Mouse (Mus musculus) stomach, embryonic 16.5 days (tissue): ENCODE measurements at regions not wholly inside any gene's neighbourhood (a gene's known extent, or its start where the extent isn't known, plus 50 kb on each side); places are given as distances from the start of the nearest gene placed in this dataset.
A peak's percentile ranks its signal among the peaks of the same experiment; 100 is the strongest.

Experiments
- ATAC-seq: fragments of 200-750 bp; cut with Nextera tagmentation; 2 replicates; pipeline ENCODE4 v1.8.0; 2017; ENCODE audit warnings: moderate number of reproducible peaks, moderate TSS enrichment; ENCODE audit not compliant: insufficient read depth, low FRiP score
- H3K27ac ChIP-seq: fragments of 300-500 bp; sonication (generic); 2 replicates; pipeline ENCODE4 v1.5.1; 2014; ENCODE audit warnings: low read length
- H3K27me3 ChIP-seq: fragments of 300-500 bp; sonication (generic); 2 replicates; pipeline ENCODE4 v1.6.1; 2014; ENCODE audit warnings: low read length, control low read depth, mixed read lengths; ENCODE audit not compliant: control insufficient read depth, insufficient read depth
- H3K36me3 ChIP-seq: fragments of 300-500 bp; sonication (generic); 2 replicates; pipeline ENCODE4 v1.6.1; 2014; ENCODE audit warnings: low read length; ENCODE audit not compliant: control insufficient read depth, insufficient read depth
- H3K4me1 ChIP-seq: fragments of 300-500 bp; sonication (generic); 2 replicates; pipeline ENCODE4 v1.6.1; 2014; ENCODE audit warnings: low read length, control low read depth, mixed read lengths; ENCODE audit not compliant: control insufficient read depth, insufficient read depth
- H3K4me2 ChIP-seq: fragments of 300-500 bp; sonication (generic); 2 replicates; pipeline ENCODE4 v1.6.1; 2014; ENCODE audit warnings: low read depth, low read length, mixed read lengths
- H3K4me3 ChIP-seq: fragments of 300-500 bp; sonication (generic); replicated peaks from 2 replicates; pipeline ENCODE4 v1.5.1; 2014; ENCODE audit warnings: mild to moderate bottlenecking, low read length
- H3K9ac ChIP-seq: fragments of 300-500 bp; sonication (generic); 2 replicates; pipeline ENCODE4 v1.6.1; 2014; ENCODE audit warnings: low read length
- H3K9me3 ChIP-seq: fragments of 300-500 bp; sonication (generic); replicated peaks from 2 replicates; pipeline ENCODE4 v1.6.1; 2016; ENCODE audit warnings: low read length, control low read depth; ENCODE audit not compliant: control insufficient read depth
- WGBS: fragments of 180-500 bp; shearing (Covaris S2); extraction: QIAGEN DNeasy Blood & Tissue Kit; methylation state at CpG from one replicate; pipeline ENCODE4 v1.1.7; 2014; 5-methylcytosine and 5-hydroxymethylcytosine counted together

DNA sequence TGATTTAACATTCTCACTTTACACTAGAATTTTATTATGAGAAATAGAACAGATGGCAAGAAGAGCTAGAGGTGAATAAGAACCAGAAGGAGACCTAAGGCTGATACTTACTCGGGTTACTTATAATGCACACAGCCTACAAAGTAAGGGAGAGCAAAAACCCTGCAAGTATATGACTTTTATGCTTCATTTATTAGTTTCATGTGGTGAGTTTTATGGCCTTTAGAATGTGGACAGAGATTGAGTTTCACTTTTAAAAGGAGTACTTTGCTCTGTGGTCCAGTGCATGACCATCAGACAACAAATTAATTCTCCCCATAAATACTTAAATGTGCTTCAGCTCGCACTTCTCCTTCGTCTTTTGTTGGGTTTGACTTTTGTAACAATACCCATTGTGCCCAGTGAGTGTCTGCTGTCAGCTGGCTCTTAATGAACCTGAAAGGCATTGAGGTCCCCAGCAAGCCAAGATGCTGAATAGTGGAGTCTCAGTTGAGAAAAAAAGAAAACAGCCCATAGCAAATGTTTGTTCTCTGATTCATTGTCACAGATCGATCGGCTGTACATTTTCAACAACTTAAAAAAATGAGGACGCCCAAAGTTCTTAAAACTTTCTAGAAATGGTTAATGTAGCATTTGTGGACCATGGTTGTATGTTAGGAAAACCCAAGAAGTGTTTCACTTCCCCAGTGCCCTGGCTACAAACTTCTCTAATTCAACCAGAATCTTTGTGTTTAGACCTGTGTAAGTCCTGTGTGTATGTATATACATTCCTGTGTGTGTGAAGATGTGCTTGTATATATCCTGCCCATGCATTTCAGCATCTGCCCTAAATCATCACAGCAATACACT, 194.5 kb downstream of the Gm5426 start:
- Histone ChIP-seq H3K27me3 (no peaks in the 10 kb centered on the region), H3K27ac (no peak overlapping the region), H3K36me3 (no peaks in the 10 kb centered on the region), H3K9me3 (no peaks in the 10 kb centered on the region), H3K4me3 (no peak overlapping the region), H3K4me2 (no peak overlapping the region), H3K9ac (no peak overlapping the region), H3K4me1 (no peaks in the 10 kb centered on the region)
- no peak for ATAC-seq
- WGBS: 76% methylated on average over 6 of the region's 6 CpGs

DNA sequence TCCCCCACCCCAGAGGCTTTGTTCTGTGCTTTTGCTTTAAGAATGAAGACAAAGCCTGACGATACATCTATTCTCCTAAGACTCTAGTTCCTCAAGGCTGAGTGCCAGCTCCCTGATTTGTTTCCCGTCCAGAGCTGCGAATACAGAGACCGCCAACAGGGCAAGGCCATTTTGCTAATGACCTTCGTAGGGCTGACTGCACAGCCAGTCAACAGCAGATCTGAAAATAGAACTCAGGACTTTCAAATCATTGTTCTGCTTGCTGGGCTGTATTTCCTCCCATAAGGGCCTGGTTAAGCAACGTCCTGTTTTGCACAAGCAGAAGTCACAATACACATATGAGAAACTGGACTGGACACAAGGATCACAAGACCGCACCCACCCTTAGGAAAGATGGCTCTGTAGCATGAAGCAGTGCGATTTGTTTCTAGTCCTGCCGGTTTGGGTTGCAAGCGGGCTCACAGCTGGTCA, 196.4 kb downstream of the Gm5426 start:
- Histone ChIP-seq H3K27ac (peak overlapping the region; percentile 78), H3K9me3 (no peaks in the 10 kb centered on the region), H3K4me2 (no peak overlapping the region), H3K36me3 (no peaks in the 10 kb centered on the region), H3K9ac (no peak overlapping the region), H3K4me1 (no peaks in the 10 kb centered on the region), H3K27me3 (no peaks in the 10 kb centered on the region), H3K4me3 (no peak overlapping the region)
- 0 out of 2 replicates have a peak, but pooled peaks have one; percentile 74 for ATAC-seq
- 70% methylated on average over 10 of the region's 10 CpGs for WGBS

DNA sequence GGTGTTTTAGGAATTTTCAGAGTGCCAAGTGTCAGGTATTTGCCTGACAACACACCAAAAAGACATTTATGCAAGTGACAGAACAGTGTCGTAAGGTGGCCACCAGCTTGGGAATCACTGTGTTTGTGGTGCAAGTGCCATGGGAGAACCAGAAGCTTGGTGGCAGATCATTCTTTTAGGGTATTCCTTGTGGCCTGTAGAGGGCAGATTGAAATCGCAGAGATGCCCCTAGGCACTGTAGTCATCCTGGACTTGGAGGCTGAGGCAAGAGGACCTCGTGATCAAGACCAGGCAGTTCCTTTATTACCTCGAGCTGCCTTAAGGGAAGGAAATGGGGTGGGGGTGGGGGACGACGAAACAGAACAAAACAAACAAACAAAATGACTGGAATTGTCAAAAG, 196.8 kb downstream of the Gm5426 start:
- ATAC-seq: no peak; the same call in 1 of the 2 replicates
- WGBS: 63% methylated on average over 6 of the region's 6 CpGs
- H3K27ac ChIP-seq: peak overlapping the region; percentile 78

DNA sequence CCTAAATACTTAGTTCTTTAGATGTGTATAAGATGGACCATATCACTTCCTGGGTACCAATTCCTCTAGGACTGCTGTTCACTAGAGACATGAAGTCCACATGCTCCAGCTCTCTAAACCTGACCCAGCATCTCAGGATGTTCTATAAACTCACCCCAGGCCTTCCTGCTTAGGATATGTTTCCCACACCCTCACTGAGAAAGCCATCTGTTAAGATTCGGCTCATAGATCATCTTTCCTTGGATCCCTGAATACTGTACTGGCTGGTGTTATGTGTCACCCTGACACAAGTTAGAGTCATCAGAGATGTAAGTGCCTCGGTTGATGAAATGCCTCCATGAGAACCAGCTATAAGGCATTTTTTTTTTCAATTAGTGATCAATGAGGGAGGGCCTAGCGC, 199.9 kb downstream of the Gm5426 start:
- H3K27me3 ChIP-seq: no peaks in the 10 kb centered on the region
- no peak overlapping the region for H3K4me2 ChIP-seq
- WGBS: 91% methylated on average over 3 of the region's 3 CpGs
- no peak overlapping the region for H3K4me3 ChIP-seq
- H3K36me3 ChIP-seq: no peaks in the 10 kb centered on the region
- no peak overlapping the region for H3K9ac ChIP-seq
- peaks cover 5% of the 10 kb centered on the region; the same call in 1 of the 2 replicates for H3K4me1 ChIP-seq
- no peak overlapping the region for H3K27ac ChIP-seq
- no peaks in the 10 kb centered on the region for H3K9me3 ChIP-seq
- ATAC-seq: no peak

More for the DNA sequence above, 196.8 kb downstream of the Gm5426 start:
- no peaks in the 10 kb centered on the region for H3K36me3 ChIP-seq
- no peaks in the 10 kb centered on the region for H3K27me3 ChIP-seq
- no peaks in the 10 kb centered on the region for H3K9me3 ChIP-seq
- H3K4me2 ChIP-seq: no peak overlapping the region
- H3K9ac ChIP-seq: no peak overlapping the region
- H3K4me1 ChIP-seq: no peaks in the 10 kb centered on the region
- H3K4me3 ChIP-seq: no peak overlapping the region

DNA sequence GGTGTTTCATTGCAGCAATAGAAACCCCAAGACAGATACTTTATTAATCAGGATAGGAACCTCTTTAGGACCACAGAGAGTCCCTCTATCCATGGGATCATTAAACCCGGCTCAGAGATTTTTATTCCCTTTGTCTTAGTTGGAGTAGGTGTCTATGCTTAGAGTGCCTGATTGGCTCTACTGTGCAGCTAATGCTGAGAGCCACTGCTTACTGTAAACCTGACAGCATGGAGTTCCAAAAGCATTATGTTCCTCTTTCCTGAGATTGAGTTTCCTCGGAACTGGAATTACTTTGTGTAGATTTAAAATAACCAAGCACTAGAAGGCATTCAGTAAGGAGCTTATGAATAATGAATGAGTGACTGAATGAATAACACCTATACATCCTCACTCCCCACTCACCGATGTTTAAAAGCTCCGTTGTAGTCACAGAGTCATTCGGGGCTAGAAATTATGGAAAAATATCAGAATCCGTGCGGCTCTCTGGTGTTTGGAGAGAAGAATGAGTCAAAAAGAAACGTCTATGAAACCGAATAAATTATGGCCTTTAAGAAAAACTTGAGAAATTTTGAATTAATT, 200.8 kb downstream of the Gm5426 start:
- whole genome bisulfite sequencing: 78% methylated on average over 9 of the region's 9 CpGs
- 0 out of 2 replicates have a peak overlapping the region, but pooled peaks have one; percentile 25 for H3K27ac ChIP-seq
- H3K9ac ChIP-seq: no peak overlapping the region

DNA sequence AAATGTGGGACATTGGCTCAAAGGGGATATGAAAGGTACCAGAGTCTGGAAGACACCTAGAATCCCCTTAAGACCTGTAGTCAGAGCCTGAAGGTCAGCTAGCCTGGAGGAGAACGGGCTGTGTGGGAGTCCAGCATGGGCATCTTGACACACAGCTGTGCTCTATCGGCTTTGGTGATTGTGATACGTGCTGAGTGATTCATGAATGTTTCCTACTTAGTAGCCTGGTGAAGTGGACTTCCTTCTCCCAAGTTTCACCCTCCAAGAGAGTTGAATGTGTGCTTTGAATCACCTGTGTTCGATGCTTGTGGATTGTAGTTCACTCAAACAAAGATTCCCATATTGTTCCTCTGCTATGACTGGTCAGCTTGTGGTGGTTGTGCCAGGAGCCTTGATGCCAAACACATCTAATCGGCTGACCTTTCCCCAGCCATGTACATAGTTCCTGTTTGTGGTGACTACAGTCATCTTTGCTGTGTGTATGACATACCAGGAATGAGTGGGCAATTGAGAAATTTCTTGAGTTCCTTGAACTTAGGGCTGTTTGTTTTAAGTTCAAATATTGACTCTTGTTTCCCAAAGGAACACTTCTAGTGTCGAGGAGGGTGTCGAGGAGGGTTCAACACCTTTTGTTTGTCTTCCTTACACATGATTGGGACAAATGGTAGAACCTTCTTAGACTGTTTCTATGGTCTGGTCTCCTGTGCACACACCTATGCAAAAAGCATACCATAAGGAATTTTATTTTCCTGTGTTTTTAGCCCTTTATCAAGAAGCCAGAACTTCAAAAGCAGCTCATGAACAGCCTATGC, 201.6 kb downstream of the Gm5426 start:
- Histone ChIP-seq H3K4me1 (peaks cover 5% of the 10 kb centered on the region; the same call in 1 of the 2 replicates), H3K4me2 (no peak overlapping the region), H3K9ac (no peak overlapping the region), H3K9me3 (no peaks in the 10 kb centered on the region), H3K4me3 (no peak overlapping the region), H3K27me3 (no peaks in the 10 kb centered on the region), H3K36me3 (no peaks in the 10 kb centered on the region), H3K27ac (peak overlapping the region; percentile 25; the same call in 1 of the 2 replicates)
- ATAC-seq: peak; percentile 74; the same call in 1 of the 2 replicates
- 64% methylated on average over 7 of the region's 7 CpGs for WGBS

More for the DNA sequence above, 200.8 kb downstream of the Gm5426 start:
- Histone ChIP-seq H3K4me3 (no peak overlapping the region), H3K27me3 (no peaks in the 10 kb centered on the region), H3K4me2 (no peak overlapping the region), H3K36me3 (no peaks in the 10 kb centered on the region), H3K4me1 (peaks cover 5% of the 10 kb centered on the region; the same call in 1 of the 2 replicates), H3K9me3 (no peaks in the 10 kb centered on the region)
- ATAC-seq: no peak

DNA sequence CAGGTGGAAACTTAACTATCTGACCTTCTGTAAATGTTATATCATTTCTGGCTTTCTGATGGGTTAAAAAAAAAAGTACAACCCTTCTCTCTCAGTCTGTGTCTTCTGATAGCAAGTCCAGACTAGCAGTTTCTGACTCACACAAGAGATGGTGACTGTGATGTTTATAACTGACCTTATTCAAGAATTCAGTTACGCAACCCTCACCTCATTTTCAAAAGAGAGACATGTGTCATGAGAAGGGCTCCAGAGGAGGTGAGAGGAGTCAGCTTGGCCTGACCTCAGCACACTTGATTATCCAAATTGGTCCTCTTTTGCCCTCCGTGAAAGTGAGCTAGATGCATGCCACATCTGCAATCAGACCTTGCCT, 202.2 kb downstream of the Gm5426 start:
- Histone ChIP-seq H3K9ac (no peak overlapping the region), H3K9me3 (no peaks in the 10 kb centered on the region), H3K4me1 (peaks cover 5% of the 10 kb centered on the region; the same call in 1 of the 2 replicates), H3K4me3 (no peak overlapping the region), H3K27ac (no peak overlapping the region), H3K27me3 (no peaks in the 10 kb centered on the region), H3K36me3 (no peaks in the 10 kb centered on the region), H3K4me2 (no peak overlapping the region)
- 85% methylated on average over 2 of the region's 2 CpGs for WGBS
- ATAC-seq: no peak

DNA sequence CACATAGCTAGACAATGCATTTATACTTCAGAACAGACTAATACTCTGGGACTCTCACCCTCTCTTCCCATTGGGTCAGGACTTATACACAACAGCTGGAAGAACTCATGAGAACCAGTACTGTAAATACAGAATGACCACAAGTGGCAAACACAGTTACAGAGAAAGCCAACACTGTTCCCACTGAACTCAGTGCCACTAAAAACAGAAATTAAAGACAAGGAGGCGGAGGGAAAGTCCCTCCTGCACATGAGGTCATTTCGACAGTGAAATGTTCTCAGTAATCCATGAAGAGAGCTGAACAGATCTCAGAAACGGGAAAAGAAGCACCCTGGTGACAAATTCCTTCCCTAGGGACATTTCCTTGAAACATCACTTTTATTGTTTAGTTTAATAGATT, 206.1 kb downstream of the Gm5426 start:
- Histone ChIP-seq H3K4me3 (no peak overlapping the region), H3K9me3 (no peaks in the 10 kb centered on the region), H3K4me1 (peaks cover 5% of the 10 kb centered on the region; the same call in 1 of the 2 replicates), H3K9ac (no peak overlapping the region), H3K4me2 (no peak overlapping the region), H3K27ac (no peak overlapping the region), H3K36me3 (no peaks in the 10 kb centered on the region), H3K27me3 (no peaks in the 10 kb centered on the region)
- no peak for ATAC-seq
- WGBS: 48% methylated on average over 3 of the region's 3 CpGs
